ENCODE assay signal across 8 mouse cellular contexts in genomic region chr2:125506316-125507054, GRCm38 (mm10). TPM values are rescaled to one million over a fixed set of nuclear protein-coding genes. Genes with fewer than 3 reads are reported as not detected.
DNase-seq lines count a peak whose midpoint lies in the region; ATAC-seq and TF ChIP-seq lines count a peak whose summit lies in the region.

No protein-coding gene starts in this region.

- peak; percentile 29 to 49 for DNase-seq in layer of hippocampus, postnatal 14 days (ENCODE audit: low spot score in 2 of 2)
- DNase-seq in layer of hippocampus, adult 18-20 months (ENCODE audit: low spot score in 2 of 2) = no peak
- peak; percentile 72 for DNase-seq in gastrocnemius, postnatal 25 days
- DNase-seq in kidney, adult 8-10 months = peak; percentile 6 to 9
- DNase-seq in lung, postnatal 0 days (ENCODE audit: low spot score) = peak; percentile 91
- peak; percentile 74 to 77 for DNase-seq in right cerebral cortex, postnatal 10 days (ENCODE audit: low spot score in 2 of 2)
- no peak for DNase-seq in MN1 (ENCODE audit: low spot score)

- TF ChIP-seq CTCF in lung, postnatal 0 days (IDR thresholded peaks at IDR 0.05) = no peak

- peak overlapping the region; percentile 87 for H3K4me2 ChIP-seq in lung, postnatal 0 days (replicated peaks; ENCODE audit: low read depth, low read length)

- H3K27ac ChIP-seq in lung, postnatal 0 days (ENCODE audit: low read length) = peak overlapping the region; percentile 87

- peak overlapping the region; percentile 70 for H3K9ac ChIP-seq in lung, postnatal 0 days (replicated peaks; ENCODE audit: low read depth)

- peak; percentile 68 for ATAC-seq in common myeloid progenitor, adult 5-6 weeks (replicated peaks; ENCODE audit: low read depth, poor library complexity, severe bottlenecking)
- peak; percentile 88 for ATAC-seq in lung, postnatal 0 days

- H3K9me3 ChIP-seq in lung, postnatal 0 days (ENCODE audit: low read length) = no peaks in the 10 kb centered on the region

- 0 out of 2 replicates have a peak, but pooled peaks cover 5% of the 10 kb centered on the region for H3K27me3 ChIP-seq in lung, postnatal 0 days (replicated peaks; ENCODE audit: insufficient read depth, low read length)

- H3K4me3 ChIP-seq in lung, postnatal 0 days (ENCODE audit: low read depth, low read length) = peak overlapping the region; percentile 61

- no peaks in the 10 kb centered on the region for H3K36me3 ChIP-seq in lung, postnatal 0 days (ENCODE audit: insufficient read depth, low read length)

- WGBS in lung, postnatal 0 days = 5% methylated on average over 35 of the region's 37 CpGs

- H3K4me1 ChIP-seq in lung, postnatal 0 days (ENCODE audit: insufficient read depth, low read depth, low read length) = peaks cover 5% of the 10 kb centered on the region; the same call in 1 of the 2 replicates

- TF ChIP-seq EP300 in lung, postnatal 0 days (IDR thresholded peaks at IDR 0.05) = peak; percentile 36; the same call in 1 of the 2 replicates

RNA-seq across cellular contexts. Expression of gene Fbn1, which starts 1.3 kb away (rescaled TPM):
- 10 to 100 TPM; 10.4 to 10.5 TPM for total RNA-seq in layer of hippocampus, postnatal 14 days (2021)
- total RNA-seq in layer of hippocampus, adult 18-20 months (2021) = 1 to 10 TPM; 6.8 to 7.6 TPM
- 0.15 and 0.59 TPM in 2 replicates for total RNA-seq in common myeloid progenitor, adult 5-6 weeks (2017)
- 10 to 100 TPM; 86.1 to 99.8 TPM for total RNA-seq in gastrocnemius, postnatal 25 days (2021)
- 23.6 and 25.7 TPM in 2 replicates for polyA plus RNA-seq in lung, postnatal 0 days (2015; fragmentation: Nextera tagmentation; extraction: Ambion mirVana)

RNA-seq across cellular contexts. Expression of gene Gm9913, which starts 1.6 kb away (rescaled TPM):
- total RNA-seq in layer of hippocampus, postnatal 14 days (2021) = under 1 TPM; 0.43 to 0.48 TPM
- under 1 TPM; 0.30 to 0.53 TPM for total RNA-seq in layer of hippocampus, adult 18-20 months (2021)
- not detected in 2 replicates for total RNA-seq in common myeloid progenitor, adult 5-6 weeks (2017)
- under 1 TPM; 0.08 to 0.15 TPM for total RNA-seq in gastrocnemius, postnatal 25 days (2021)
- 0.33 and 0.68 TPM in 2 replicates for polyA plus RNA-seq in lung, postnatal 0 days (2015; fragmentation: Nextera tagmentation; extraction: Ambion mirVana)

Comparison
In these comparisons a context has a peak if more than half of its experiments do, and no peak if none do; other contexts are left out.
1. DNase-seq: peak in layer of hippocampus, postnatal 14 days (2 of 2), gastrocnemius, postnatal 25 days (single experiment), kidney, adult 8-10 months (2 of 2), lung, postnatal 0 days (single experiment) and right cerebral cortex, postnatal 10 days (2 of 2); none in layer of hippocampus, adult 18-20 months (0 of 2) and MN1 (single experiment).
2. RNA of gene Fbn1, which starts 1.3 kb away (total RNA-seq): 86.1 to 99.8 TPM in gastrocnemius, postnatal 25 days; 10.4 to 10.5 TPM in layer of hippocampus, postnatal 14 days, 6.8 to 7.6 TPM in layer of hippocampus, adult 18-20 months and 0.15 to 0.59 TPM in common myeloid progenitor, adult 5-6 weeks; every median in the first group is over 4 times any median in the second.